Mouse (Mus musculus) bone marrow, adult 2 months (tissue): ENCODE data around the gene Abcc6.

ENCODE experiments used
- CTCF ChIP-seq: fragments of 200-500 bp; IDR thresholded peaks from 2 replicates; pipeline ENCODE4 v1.5.1; 2011; ENCODE audit warnings: low read length, control low read depth; ENCODE audit not compliant: control insufficient read depth, insufficient read depth
- POLR2A ChIP-seq: fragments of 200-500 bp; IDR thresholded peaks from 2 replicates; pipeline ENCODE4 v1.6.1; 2011; ENCODE audit warnings: low read depth, mild to moderate bottlenecking, control low read depth, low read length, borderline replicate concordance; ENCODE audit not compliant: control insufficient read depth

DNA sequence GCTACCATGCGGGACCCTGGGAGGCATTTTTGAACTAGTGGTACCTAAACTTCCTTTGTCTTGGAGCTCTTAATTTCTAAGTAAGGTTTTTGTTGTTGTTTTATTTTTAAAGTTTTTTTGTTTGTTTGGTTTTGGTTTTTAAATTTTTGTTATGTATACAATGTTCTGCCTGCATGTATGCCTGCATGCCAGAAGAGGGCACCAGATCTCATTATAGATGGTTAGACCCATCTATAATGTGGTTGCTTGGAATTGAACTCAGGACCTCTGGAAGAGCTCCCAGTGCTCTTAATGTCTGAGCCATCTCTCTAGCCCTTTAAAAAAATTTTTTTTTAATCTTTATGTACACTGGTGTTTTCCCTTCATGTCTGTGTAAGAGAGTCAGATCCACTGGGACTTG is 100.4 kb downstream of the Abcc6 start:
- TF ChIP-seq POLR2A (no peak), CTCF (no peak)
